Mouse (Mus musculus): ENCODE measurements around the gene Smc6. TPM values are rescaled to one million over a fixed set of nuclear protein-coding genes. Genes with fewer than 3 reads are reported as not detected.

Gene Smc6
- polyA plus RNA-seq, 1 experiment from 2014 or later = 114 TPM

- no peaks in the 10 kb centered on the region for H3K4me1 ChIP-seq
- no peak overlapping the region for H3K4me3 ChIP-seq
- no peaks in the 10 kb centered on the region for H3K27me3 ChIP-seq (ENCODE audit: insufficient read depth, poor library complexity, severe bottlenecking)
- peaks cover 55% of the 10 kb centered on the region for H3K36me3 ChIP-seq
- H3K9me3 ChIP-seq = no peaks in the 10 kb centered on the region
- DNase-seq (ENCODE audit: low spot score) = no peak
- WGBS = 93% methylated on average over 2 of the region's 2 CpGs
- H3K27ac ChIP-seq = no peak overlapping the region
These were observed 45.4 kb downstream of the Smc6 start for GRCm38 (mm10) chr12:11311106-11311505.

- no peak for DNase-seq (ENCODE audit: low spot score)
- WGBS = 82% methylated on average over 1 of the region's 1 CpGs
- Histone ChIP-seq H3K36me3 (peaks cover 51% of the 10 kb centered on the region), H3K4me3 (no peak overlapping the region), H3K27me3 (ENCODE audit: insufficient read depth, poor library complexity, severe bottlenecking) (no peaks in the 10 kb centered on the region), H3K4me1 (no peaks in the 10 kb centered on the region), H3K27ac (no peak overlapping the region), H3K9me3 (no peaks in the 10 kb centered on the region)
These were observed 48.2 kb downstream of the Smc6 start for GRCm38 (mm10) chr12:11313840-11314239.

- H3K36me3 ChIP-seq = peaks cover 39% of the 10 kb centered on the region
- no peaks in the 10 kb centered on the region for H3K9me3 ChIP-seq
- WGBS = 53% methylated on average over 6 of the region's 6 CpGs
- no peak overlapping the region for H3K4me3 ChIP-seq
- no peak overlapping the region for H3K27ac ChIP-seq
- no peaks in the 10 kb centered on the region for H3K27me3 ChIP-seq (ENCODE audit: insufficient read depth, poor library complexity, severe bottlenecking)
- DNase-seq (ENCODE audit: low spot score) = no peak
- H3K4me1 ChIP-seq = no peaks in the 10 kb centered on the region
These were observed 52.0 kb downstream of the Smc6 start for GRCm38 (mm10) chr12:11317671-11318070.

GRCm38 (mm10) chr12:11324480-11324879 is 58.8 kb downstream of the Smc6 start:
- 41% methylated on average over 4 of the region's 4 CpGs for WGBS
- no peaks in the 10 kb centered on the region for H3K27me3 ChIP-seq (ENCODE audit: insufficient read depth, poor library complexity, severe bottlenecking)
- DNase-seq (ENCODE audit: low spot score) = no peak
- H3K27ac ChIP-seq = no peak overlapping the region
- H3K9me3 ChIP-seq = no peaks in the 10 kb centered on the region
- H3K36me3 ChIP-seq = no peaks in the 10 kb centered on the region
- H3K4me3 ChIP-seq = no peak overlapping the region
- H3K4me1 ChIP-seq = no peaks in the 10 kb centered on the region

- Histone ChIP-seq H3K27me3 (ENCODE audit: insufficient read depth, poor library complexity, severe bottlenecking) (no peaks in the 10 kb centered on the region), H3K27ac (no peak overlapping the region), H3K36me3 (no peaks in the 10 kb centered on the region), H3K4me3 (no peak overlapping the region), H3K9me3 (no peaks in the 10 kb centered on the region), H3K4me1 (no peaks in the 10 kb centered on the region)
- 79% methylated on average over 3 of the region's 3 CpGs for WGBS
- DNase-seq (ENCODE audit: low spot score) = no peak
These were observed 60.8 kb downstream of the Smc6 start for GRCm38 (mm10) chr12:11326483-11326882.

GRCm38 (mm10) chr12:11336845-11337244 is 71.2 kb downstream of the Smc6 start:
- Histone ChIP-seq H3K36me3 (no peaks in the 10 kb centered on the region), H3K4me3 (no peak overlapping the region), H3K4me1 (no peaks in the 10 kb centered on the region), H3K27me3 (ENCODE audit: insufficient read depth, poor library complexity, severe bottlenecking) (no peaks in the 10 kb centered on the region), H3K27ac (no peak overlapping the region), H3K9me3 (no peaks in the 10 kb centered on the region)
- 39% methylated on average over 4 of the region's 4 CpGs for WGBS
- no peak for DNase-seq (ENCODE audit: low spot score)

GRCm38 (mm10) chr12:11338251-11338650 is 72.6 kb downstream of the Smc6 start:
- Histone ChIP-seq H3K27ac (no peak overlapping the region), H3K9me3 (no peaks in the 10 kb centered on the region), H3K4me3 (no peak overlapping the region), H3K36me3 (no peaks in the 10 kb centered on the region), H3K27me3 (ENCODE audit: insufficient read depth, poor library complexity, severe bottlenecking) (no peaks in the 10 kb centered on the region), H3K4me1 (no peaks in the 10 kb centered on the region)
- no peak for DNase-seq (ENCODE audit: low spot score)
- 89% methylated on average over 2 of the region's 2 CpGs for WGBS

- DNase-seq (ENCODE audit: low spot score) = no peak
- no peaks in the 10 kb centered on the region for H3K36me3 ChIP-seq
- no peaks in the 10 kb centered on the region for H3K27me3 ChIP-seq (ENCODE audit: insufficient read depth, poor library complexity, severe bottlenecking)
- WGBS = 67% methylated on average over 6 of the region's 6 CpGs
- no peak overlapping the region for H3K4me3 ChIP-seq
- H3K9me3 ChIP-seq = no peaks in the 10 kb centered on the region
- no peak overlapping the region for H3K27ac ChIP-seq
- H3K4me1 ChIP-seq = no peaks in the 10 kb centered on the region
These were observed 76.4 kb downstream of the Smc6 start for GRCm38 (mm10) chr12:11342020-11342600.

GRCm38 (mm10) chr12:11345963-11346362 is 80.3 kb downstream of the Smc6 start:
- no peaks in the 10 kb centered on the region for H3K9me3 ChIP-seq
- WGBS = 55% methylated on average over 2 of the region's 2 CpGs
- H3K27ac ChIP-seq = no peak overlapping the region
- H3K4me1 ChIP-seq = peaks cover 6% of the 10 kb centered on the region; the same call in 1 of the 2 replicates
- no peaks in the 10 kb centered on the region for H3K27me3 ChIP-seq (ENCODE audit: insufficient read depth, poor library complexity, severe bottlenecking)
- no peak for DNase-seq (ENCODE audit: low spot score)
- no peaks in the 10 kb centered on the region for H3K36me3 ChIP-seq
- no peak overlapping the region for H3K4me3 ChIP-seq

GRCm38 (mm10) chr12:11348423-11348822 is 82.7 kb downstream of the Smc6 start:
- DNase-seq (ENCODE audit: low spot score) = no peak
- Histone ChIP-seq H3K27me3 (ENCODE audit: insufficient read depth, poor library complexity, severe bottlenecking) (no peaks in the 10 kb centered on the region), H3K27ac (no peak overlapping the region), H3K9me3 (no peaks in the 10 kb centered on the region), H3K4me3 (no peak overlapping the region), H3K36me3 (no peaks in the 10 kb centered on the region), H3K4me1 (peaks cover 6% of the 10 kb centered on the region; the same call in 1 of the 2 replicates)
- WGBS = 11% methylated on average over 1 of the region's 1 CpGs

GRCm38 (mm10) chr12:11349870-11350269 is 84.2 kb downstream of the Smc6 start:
- Histone ChIP-seq H3K4me3 (no peak overlapping the region), H3K4me1 (peaks cover 6% of the 10 kb centered on the region; the same call in 1 of the 2 replicates), H3K9me3 (no peaks in the 10 kb centered on the region), H3K36me3 (no peaks in the 10 kb centered on the region), H3K27ac (no peak overlapping the region), H3K27me3 (ENCODE audit: insufficient read depth, poor library complexity, severe bottlenecking) (no peaks in the 10 kb centered on the region)
- no peak for DNase-seq (ENCODE audit: low spot score)
- 46% methylated on average over 5 of the region's 5 CpGs for WGBS

- peaks cover 6% of the 10 kb centered on the region; the same call in 1 of the 2 replicates for H3K4me1 ChIP-seq
- no peak overlapping the region for H3K4me3 ChIP-seq
- no peaks in the 10 kb centered on the region for H3K36me3 ChIP-seq
- peak; percentile 82 for DNase-seq (ENCODE audit: low spot score)
- H3K27me3 ChIP-seq (ENCODE audit: insufficient read depth, poor library complexity, severe bottlenecking) = no peaks in the 10 kb centered on the region
- H3K9me3 ChIP-seq = no peaks in the 10 kb centered on the region
- no peak overlapping the region for H3K27ac ChIP-seq
- WGBS = 39% methylated on average over 5 of the region's 5 CpGs
These were observed 85.2 kb downstream of the Smc6 start for GRCm38 (mm10) chr12:11350895-11351294.

GRCm38 (mm10) chr12:11362435-11362834 is 96.7 kb downstream of the Smc6 start:
- Histone ChIP-seq H3K27me3 (ENCODE audit: insufficient read depth, poor library complexity, severe bottlenecking) (no peaks in the 10 kb centered on the region), H3K9me3 (no peaks in the 10 kb centered on the region), H3K4me3 (no peak overlapping the region), H3K27ac (no peak overlapping the region), H3K36me3 (no peaks in the 10 kb centered on the region), H3K4me1 (0 out of 2 replicates have a peak, but pooled peaks cover 3% of the 10 kb centered on the region)
- 91% methylated on average over 6 of the region's 6 CpGs for WGBS
- DNase-seq (ENCODE audit: low spot score) = no peak

GRCm38 (mm10) chr12:11364870-11365269 is 99.2 kb downstream of the Smc6 start:
- no peak for DNase-seq (ENCODE audit: low spot score)
- 58% methylated on average over 6 of the region's 6 CpGs for WGBS
- H3K27me3 ChIP-seq (ENCODE audit: insufficient read depth, poor library complexity, severe bottlenecking) = no peaks in the 10 kb centered on the region

More at GRCm38 (mm10) chr12:11364870-11365269, 99.2 kb downstream of the Smc6 start:
- no peaks in the 10 kb centered on the region for H3K9me3 ChIP-seq
- no peak overlapping the region for H3K4me3 ChIP-seq
- H3K36me3 ChIP-seq = no peaks in the 10 kb centered on the region
- 0 out of 2 replicates have a peak, but pooled peaks cover 3% of the 10 kb centered on the region for H3K4me1 ChIP-seq
- no peak overlapping the region for H3K27ac ChIP-seq
